Mouse (Mus musculus): ENCODE measurements around the gene Mia3. TPM values are rescaled to one million over a fixed set of nuclear protein-coding genes. Genes with fewer than 3 reads are reported as not detected.
"Not testable (repeated sequence)": the region's sequence is repeated elsewhere in the genome, so short reads cannot be mapped to it uniquely, and the experiment has no call there.

The Mia3 gene
- total and polyA plus RNA-seq, 3 experiments: 51.2 to 95.3 (median 80.9) TPM

GRCm38 (mm10) chr1:183344886-183345816, 24.2 kb downstream of the Mia3 start:
- peak overlapping the region; percentile 90 to 97 (median 95) for H3K4me3 ChIP-seq (replicated peaks in 1 of 3; ENCODE audit: low read depth in 2 of 3, low read length in 2 of 3, poor library complexity in 1 of 3)
- peaks cover 16% of the 10 kb centered on the region for H3K79me2 ChIP-seq (replicated peaks; ENCODE audit: control insufficient read depth, extremely low read depth, insufficient read depth, poor library complexity, severe bottlenecking)
- peak overlapping the region; percentile 76; the same call in 1 of the 2 replicates for H3K4me2 ChIP-seq (ENCODE audit: insufficient read depth, low read depth, poor library complexity, severe bottlenecking)
- dilution Hi-C loops (cut with MboI; ENCODE audit: extremely low pct_ligation_motif_present, extremely low pct_unique_long_range_greater_than_20kb, low sequenced_read_pairs) (no loop called here), in situ Hi-C loops (cut with MboI; ENCODE audit: low pct_ligation_motif_present, low pct_unique_long_range_greater_than_20kb, low sequenced_read_pairs) (no loop called here)
- H3K27me3 ChIP-seq (replicated peaks): no peaks in the 10 kb centered on the region
- peaks cover 7 to 19% of the 10 kb centered on the region in 2 experiments; a peak in 3 of 4 replicates for H3K4me1 ChIP-seq (ENCODE audit: control insufficient read depth in 1 of 2, insufficient read depth in 2 of 2)
- H3K36me3 ChIP-seq (replicated peaks in 1 of 2; ENCODE audit: control insufficient read depth in 1 of 2, insufficient read depth in 1 of 2, low read length in 1 of 2): peaks cover 27 to 59% of the 10 kb centered on the region in 2 experiments
- TF ChIP-seq TCF12 (IDR thresholded peaks at IDR 0.05; ENCODE audit: low read depth, low read length) (peak; percentile 2; the same call in 1 of the 2 replicates), E2F4 (IDR thresholded peaks at IDR 0.05; ENCODE audit: insufficient replicate concordance, low read depth, low read length) (no peak), CHD1 (IDR thresholded peaks at IDR 0.05; ENCODE audit: low read depth, low read length) (0 out of 2 replicates have a peak, but pooled peaks have one; percentile 22), BHLHE40 (IDR thresholded peaks at IDR 0.05; ENCODE audit: low read depth, low read length) (no peak), JUND (conservative IDR thresholded peaks at IDR 0.05; ENCODE audit: low read depth, low read length) (no peak), SMC3 (IDR thresholded peaks at IDR 0.05; ENCODE audit: low read depth, low read length) (no peak), USF1 (IDR thresholded peaks at IDR 0.05; ENCODE audit: low read depth, low read length) (no peak), ELF1 (IDR thresholded peaks at IDR 0.05; ENCODE audit: low read depth, low read length) (peak; percentile 96), HCFC1 (IDR thresholded peaks at IDR 0.05; ENCODE audit: low read depth, low read length) (peak; percentile 84), PAX5 (IDR thresholded peaks at IDR 0.05; ENCODE audit: low read length) (no peak), TBP (conservative IDR thresholded peaks at IDR 0.05; ENCODE audit: low read depth, low read length) (no peak), ZKSCAN1 (IDR thresholded peaks at IDR 0.05; ENCODE audit: borderline replicate concordance, low read depth, low read length) (no peak), MAZ (IDR thresholded peaks at IDR 0.05; ENCODE audit: low read depth, low read length) (peak; percentile 35; the same call in 1 of the 2 replicates), ZMIZ1 (IDR thresholded peaks at IDR 0.05; ENCODE audit: low read depth, low read length) (peak; percentile 20; the same call in 1 of the 2 replicates), ZNF384 (IDR thresholded peaks at IDR 0.05; ENCODE audit: low read depth, low read length) (no peak), MYC (IDR thresholded peaks at IDR 0.05; ENCODE audit: low read depth, low read length) (no peak), JUN (IDR thresholded peaks at IDR 0.05; ENCODE audit: insufficient read depth, low read depth, low read length) (no peak), KAT2A (IDR thresholded peaks at IDR 0.05; ENCODE audit: insufficient replicate concordance, low read length) (peak; percentile 50; the same call in 1 of the 2 replicates), CTCF (conservative IDR thresholded peaks at IDR 0.05 in 1 of 2, IDR thresholded peaks at IDR 0.05 in 1 of 2; ENCODE audit: low read depth in 2 of 2, low read length in 2 of 2) (no peak), NELFE (IDR thresholded peaks at IDR 0.05; ENCODE audit: low read depth, low read length) (peak; percentile 54; the same call in 1 of the 2 replicates), ZC3H11A (IDR thresholded peaks at IDR 0.05; ENCODE audit: low read depth, low read length) (no peak), NRF1 (IDR thresholded peaks at IDR 0.05; ENCODE audit: low read depth, low read length) (no peak; the same call in 1 of the 2 replicates), POLR2A (IDR thresholded peaks at IDR 0.05; ENCODE audit: low read depth, low read length) (peak; percentile 61), MXI1 (IDR thresholded peaks at IDR 0.05; ENCODE audit: low read depth, low read length) (peak; percentile 82), USF2 (conservative IDR thresholded peaks at IDR 0.05; ENCODE audit: low read depth, low read length) (no peak), MEF2A (IDR thresholded peaks at IDR 0.05; ENCODE audit: borderline replicate concordance, low read depth, low read length) (no peak), CHD2 (IDR thresholded peaks at IDR 0.05; ENCODE audit: low read length) (peak; percentile 40), SIN3A (IDR thresholded peaks at IDR 0.05; ENCODE audit: low read length) (peak; percentile 89), IRF4 (IDR thresholded peaks at IDR 0.05; ENCODE audit: low read depth, low read length) (no peak), MAX (IDR thresholded peaks at IDR 0.05; ENCODE audit: low read length) (no peak), RCOR1 (conservative IDR thresholded peaks at IDR 0.05; ENCODE audit: low read depth, low read length) (no peak), ETS1 (conservative IDR thresholded peaks at IDR 0.05; ENCODE audit: low read depth, low read length) (no peak)
- peak overlapping the region; percentile 85 for H3K27ac ChIP-seq (ENCODE audit: insufficient read depth, low read depth)
- no peaks in the 10 kb centered on the region for H3K9me3 ChIP-seq (replicated peaks; ENCODE audit: low read length)
- peak; percentile 91 for DNase-seq (ENCODE audit: extremely low read depth)
- H3K9ac ChIP-seq (ENCODE audit: insufficient read depth, low read depth): peak overlapping the region; percentile 76

GRCm38 (mm10) chr1:183342902-183343301, 26.5 kb downstream of the Mia3 start:
- in situ Hi-C loops (cut with MboI; ENCODE audit: low pct_ligation_motif_present, low pct_unique_long_range_greater_than_20kb, low sequenced_read_pairs); H3K4me2 ChIP-seq (ENCODE audit: insufficient read depth, low read depth, poor library complexity, severe bottlenecking); DNase-seq (ENCODE audit: extremely low read depth); dilution Hi-C loops (cut with MboI; ENCODE audit: extremely low pct_ligation_motif_present, extremely low pct_unique_long_range_greater_than_20kb, low sequenced_read_pairs); H3K27ac ChIP-seq (ENCODE audit: insufficient read depth, low read depth); H3K9ac ChIP-seq (ENCODE audit: insufficient read depth, low read depth); H3K9me3 ChIP-seq (replicated peaks; ENCODE audit: low read length); H3K27me3 ChIP-seq (replicated peaks): not testable (repeated sequence)
- H3K79me2 ChIP-seq (replicated peaks; ENCODE audit: control insufficient read depth, extremely low read depth, insufficient read depth, poor library complexity, severe bottlenecking): peaks cover 16% of the 10 kb centered on the region
- peaks cover 22 to 59% of the 10 kb centered on the region in 2 experiments for H3K36me3 ChIP-seq (replicated peaks in 1 of 2; ENCODE audit: control insufficient read depth in 1 of 2, insufficient read depth in 1 of 2, low read length in 1 of 2)
- H3K4me3 ChIP-seq (replicated peaks in 1 of 3; ENCODE audit: low read depth in 2 of 3, low read length in 2 of 3, poor library complexity in 1 of 3): peak overlapping the region in 1 of 3 experiments; percentile 23
- H3K4me1 ChIP-seq (ENCODE audit: control insufficient read depth in 1 of 2, insufficient read depth in 2 of 2): peaks cover 7 to 11% of the 10 kb centered on the region in 2 experiments; a peak in 3 of 4 replicates

Data from CH12.LX (cell line).